Mouse (Mus musculus) cerebellum, adult (tissue): Measurements from ENCODE around the gene Serpinb1c.
"Not testable (repeated sequence)": the region's sequence is repeated elsewhere in the genome, so short reads cannot be mapped to it uniquely, and the experiment has no call there.

Source experiments
- ATAC-seq: cut with Nextera tagmentation; 2 replicates; pipeline ENCODE4 v1.9.2; 2017; ENCODE audit warnings: mild to moderate bottlenecking, moderate library complexity, mixed read lengths; ENCODE audit not compliant: insufficient number of reproducible peaks, low FRiP score, low TSS enrichment

Gene Serpinb1c

DNA sequence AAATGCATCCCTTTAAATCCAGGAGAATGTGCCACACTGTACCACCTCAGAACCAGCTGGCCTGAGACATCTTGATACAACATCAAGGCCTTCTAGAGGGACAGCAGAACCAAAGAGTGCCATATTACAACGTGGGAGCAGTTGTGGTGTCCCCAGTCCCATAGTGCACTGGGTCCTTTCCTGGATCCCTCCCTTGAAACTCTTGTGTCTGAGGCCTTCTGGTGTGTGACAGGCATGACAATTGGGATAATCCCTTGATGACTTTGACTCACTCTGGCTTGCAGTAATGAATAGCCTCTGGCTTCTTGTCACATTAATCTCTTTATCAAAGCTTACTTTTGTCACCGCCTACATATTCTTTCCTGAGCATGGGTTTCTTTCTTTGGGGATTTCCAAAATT is 31.0 kb downstream of the Serpinb1c start:
- no peak for ATAC-seq

DNA sequence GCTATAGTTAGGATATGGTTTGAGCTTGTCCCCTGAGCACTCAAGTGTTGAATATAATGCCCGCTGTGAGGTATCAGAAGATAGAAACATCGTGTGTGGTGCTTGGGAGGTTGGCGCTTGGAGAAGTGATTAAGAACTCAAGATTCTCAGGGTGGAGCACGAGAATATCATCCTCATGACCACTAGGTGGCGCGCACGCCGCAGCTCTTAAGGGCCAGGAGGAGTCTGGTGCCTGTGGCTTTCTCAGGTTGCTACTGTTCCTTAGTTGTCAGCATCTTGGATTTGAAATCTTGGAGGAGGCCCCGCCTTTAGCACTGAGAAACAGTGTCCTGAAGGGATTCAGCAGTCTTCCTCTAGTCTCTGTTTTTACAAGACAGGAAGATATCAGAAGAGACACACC is 31.5 kb downstream of the Serpinb1c start:
- peak; percentile 92 for ATAC-seq

DNA sequence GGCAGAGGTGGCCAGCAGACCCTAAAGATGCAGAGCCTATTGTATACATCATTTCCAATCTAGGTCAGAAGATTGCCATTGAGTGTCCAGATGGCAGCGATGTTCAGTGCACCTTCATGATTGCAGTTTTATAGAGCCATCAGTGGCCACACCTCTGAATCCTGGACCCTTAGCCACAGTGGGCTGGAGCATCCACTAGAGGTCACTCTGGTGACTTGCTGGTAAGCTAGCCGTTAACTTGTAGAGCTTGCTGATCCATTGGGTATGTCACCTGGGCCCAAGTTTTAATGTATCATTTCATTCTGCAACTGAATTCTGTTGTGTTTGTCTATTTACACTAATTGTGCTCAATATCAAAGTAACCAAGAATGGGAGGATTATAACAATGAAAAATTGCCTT is 32.4 kb downstream of the Serpinb1c start:
- ATAC-seq, result no peak

DNA sequence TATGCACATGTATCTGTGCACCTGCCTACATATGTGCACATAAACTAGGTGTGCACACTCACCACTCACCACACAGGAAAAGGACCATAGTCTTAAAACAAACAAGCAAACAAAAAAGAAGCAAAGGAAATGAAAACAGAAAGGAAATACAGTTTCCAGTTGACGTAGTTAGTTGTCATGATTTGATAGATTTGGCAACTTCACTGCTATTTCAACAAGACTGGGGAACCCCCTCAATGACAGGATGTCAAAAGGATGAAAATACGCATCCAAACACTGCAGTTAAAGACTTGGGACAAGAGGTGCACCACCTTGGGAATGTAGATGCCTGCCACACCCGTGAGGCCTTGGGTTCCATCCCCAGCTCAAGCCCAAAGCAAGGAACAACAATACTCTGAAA is 33.5 kb downstream of the Serpinb1c start:
- ATAC-seq, result not testable (repeated sequence)

DNA sequence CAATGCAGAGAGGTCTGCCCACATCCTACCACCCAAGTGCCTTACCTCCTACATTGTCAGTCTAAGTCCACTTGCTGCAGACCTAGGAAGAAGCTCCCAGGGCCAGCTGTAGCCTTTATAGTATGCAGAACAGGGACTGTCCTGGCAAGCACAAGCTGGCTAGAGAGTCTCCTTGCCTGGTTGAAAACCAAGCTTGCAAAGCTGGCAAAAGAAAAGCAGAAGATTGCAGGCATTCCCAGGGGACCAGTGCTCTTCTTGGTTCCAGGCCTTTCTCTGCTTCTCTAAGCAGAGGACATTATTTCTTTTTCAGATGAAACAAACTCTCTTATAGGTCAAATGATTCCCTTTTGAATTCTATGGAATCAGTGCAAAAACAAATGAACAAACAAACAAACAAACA is 34.6 kb downstream of the Serpinb1c start:
- ATAC-seq, result no peak

DNA sequence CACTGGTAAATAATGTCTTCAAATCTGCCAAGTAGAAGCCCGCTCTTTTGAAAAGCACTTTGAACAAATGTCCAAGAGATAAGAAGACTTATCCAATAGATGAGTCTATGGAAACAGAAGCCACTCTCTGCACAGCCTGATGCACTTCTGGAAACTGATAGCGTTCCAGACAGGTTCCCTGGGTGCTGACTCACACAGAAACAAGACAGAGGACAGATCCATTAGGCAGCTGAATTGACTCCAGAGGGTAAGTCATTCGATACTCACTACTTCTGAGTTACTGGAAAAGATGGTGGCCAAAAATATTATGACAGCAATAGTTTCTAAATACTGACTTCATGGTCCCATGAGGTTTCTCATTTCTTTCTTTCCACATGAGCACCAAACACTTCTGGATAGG is 37.2 kb downstream of the Serpinb1c start:
- ATAC-seq, result no peak

DNA sequence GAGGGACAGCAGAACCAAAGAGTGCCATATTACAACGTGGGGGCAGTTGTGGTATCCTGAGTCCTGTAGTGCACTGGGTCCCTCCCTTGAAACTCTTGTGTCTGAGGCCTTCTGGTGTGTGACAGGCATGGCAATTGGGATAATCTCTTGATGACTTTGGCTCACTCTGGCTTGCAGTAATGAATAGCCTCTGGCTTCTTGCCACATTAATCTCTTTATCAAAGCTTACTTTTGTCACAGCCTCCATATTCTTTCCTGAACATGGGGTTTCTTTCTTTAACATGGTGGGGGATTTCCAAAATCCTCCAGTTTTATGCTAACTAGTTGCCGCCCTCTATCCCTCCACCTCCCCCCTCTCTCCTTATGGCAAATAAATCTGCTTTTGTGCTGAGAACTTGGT is 44.9 kb downstream of the Serpinb1c start:
- no peak for ATAC-seq

DNA sequence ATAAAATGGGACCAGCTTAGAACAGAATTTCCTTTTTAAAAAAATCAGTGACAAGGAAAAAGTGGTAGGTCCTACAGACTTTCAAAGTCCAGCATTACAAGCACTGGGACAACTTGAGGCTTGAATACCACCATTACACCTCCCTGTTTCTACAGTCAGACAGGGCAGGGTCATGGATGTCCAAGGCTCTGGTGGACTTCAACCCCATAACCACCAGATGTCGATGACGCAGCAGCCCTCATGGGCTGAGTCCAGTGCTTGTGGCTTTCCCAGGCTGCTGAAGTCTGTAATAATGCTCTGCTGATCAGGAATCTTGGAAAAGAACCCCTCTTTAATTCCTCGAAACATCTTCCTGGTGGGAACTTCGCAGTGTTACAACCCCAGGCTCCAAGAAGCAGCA is 45.5 kb downstream of the Serpinb1c start:
- ATAC-seq, result no peak

DNA sequence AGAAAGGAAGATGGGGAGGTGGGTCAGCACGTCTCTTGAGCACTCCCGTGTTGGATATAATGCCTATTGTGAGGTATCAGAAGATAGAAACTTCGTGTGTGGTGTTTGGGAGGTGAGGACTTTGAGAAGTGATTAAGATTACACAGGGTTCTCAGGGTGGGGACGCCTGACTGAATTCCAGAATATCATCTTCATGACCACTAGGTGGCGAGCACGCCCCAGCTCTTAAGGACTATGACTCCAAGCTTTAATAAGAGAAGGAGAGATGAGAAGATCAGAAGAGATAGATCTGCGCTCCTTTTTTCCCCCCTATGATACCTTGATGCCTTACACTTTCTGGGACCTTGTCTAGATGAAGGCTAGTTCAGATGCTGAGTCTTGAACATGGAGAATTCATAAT is 46.0 kb downstream of the Serpinb1c start:
- peak; percentile 73 for ATAC-seq

DNA sequence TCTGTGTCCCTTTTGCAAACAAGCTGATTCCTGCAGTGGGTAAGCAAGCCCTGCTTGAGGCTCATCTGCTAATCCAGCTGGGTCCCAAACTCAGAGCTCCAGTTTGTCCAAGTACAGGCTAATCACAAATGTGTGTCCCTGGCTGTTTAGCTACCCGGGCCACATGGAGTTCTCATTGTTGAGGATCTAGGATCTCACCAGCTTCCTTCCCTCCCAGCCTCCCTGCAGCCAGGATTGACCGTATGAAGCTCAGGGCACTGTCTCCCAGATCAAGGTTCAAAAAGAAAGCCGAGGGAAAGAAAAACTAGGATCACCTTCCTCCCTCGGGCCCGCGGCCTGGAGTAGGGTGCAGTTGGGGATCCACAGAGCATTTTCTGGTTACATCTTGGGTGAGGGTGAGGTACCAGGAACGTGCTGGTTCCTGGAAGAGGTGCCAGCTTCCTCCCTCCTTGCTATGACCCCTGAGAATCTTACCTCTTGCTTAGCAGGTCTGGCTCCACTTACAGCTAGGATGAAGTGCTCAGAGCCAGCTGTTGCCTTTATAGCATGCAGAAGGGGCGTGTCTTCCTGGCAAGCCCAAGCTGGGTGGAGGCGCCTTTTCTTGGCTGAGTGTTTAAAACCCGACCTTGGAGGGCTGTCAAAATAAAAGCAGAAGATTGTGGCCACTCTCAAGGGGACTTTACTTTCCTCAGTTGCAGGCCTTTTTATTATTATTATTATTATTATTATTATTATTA is 47.2 kb downstream of the Serpinb1c start, which contains the start of gene Serpinb1a:
Serpinb1a (minus strand) TSS at position 518 of the 737 bp plus-strand sequence.
- no peak for ATAC-seq

DNA sequence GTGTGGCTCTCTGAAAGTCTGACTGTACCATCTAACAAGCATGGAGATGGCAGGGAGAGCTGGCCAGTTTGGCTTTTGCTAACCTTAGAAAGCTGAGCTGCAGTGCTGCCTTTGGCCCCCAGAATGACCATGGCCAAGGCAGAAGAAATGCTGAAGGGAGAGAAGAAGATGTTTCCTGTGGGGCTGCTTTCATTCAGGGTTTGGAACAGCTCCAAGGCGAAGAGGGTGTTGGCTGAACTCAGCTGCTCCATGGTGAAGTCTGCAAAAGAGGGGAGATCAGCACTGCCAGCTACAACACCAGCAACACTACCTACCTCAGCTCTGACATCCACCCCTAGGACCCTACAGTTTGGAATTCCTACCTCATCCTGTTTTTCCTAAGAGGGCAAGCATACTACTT is 47.9 kb downstream of the Serpinb1c start:
- no peak for ATAC-seq

DNA sequence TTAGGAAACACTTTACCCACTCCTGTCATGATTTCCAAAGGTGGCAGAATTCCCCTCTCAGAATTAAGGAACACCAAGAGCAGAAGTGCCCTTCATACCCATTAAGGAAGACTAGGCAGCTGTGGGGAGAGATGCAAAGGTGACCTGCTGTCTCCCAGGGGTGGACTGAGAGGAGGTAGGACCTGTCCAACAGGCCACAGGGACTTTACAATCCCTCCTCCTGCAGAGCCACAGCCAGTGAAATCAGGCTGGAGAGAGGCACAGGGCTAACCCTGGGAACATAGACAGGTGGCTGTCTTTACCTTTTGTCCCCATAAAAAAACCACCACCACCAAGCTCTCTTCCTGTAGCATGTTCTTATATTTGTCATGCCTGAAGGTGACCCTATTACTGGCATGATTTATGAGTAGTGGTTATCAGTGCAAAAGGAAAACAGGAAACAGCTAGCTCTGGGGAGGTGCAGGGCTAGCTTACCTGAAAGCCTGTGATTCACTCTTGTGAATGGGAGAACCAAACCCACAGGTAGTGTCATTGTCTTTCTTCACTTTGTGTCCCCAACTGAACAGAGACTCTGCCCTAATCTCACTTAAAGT is 48.4 kb downstream of the Serpinb1c start:
- no peak for ATAC-seq

DNA sequence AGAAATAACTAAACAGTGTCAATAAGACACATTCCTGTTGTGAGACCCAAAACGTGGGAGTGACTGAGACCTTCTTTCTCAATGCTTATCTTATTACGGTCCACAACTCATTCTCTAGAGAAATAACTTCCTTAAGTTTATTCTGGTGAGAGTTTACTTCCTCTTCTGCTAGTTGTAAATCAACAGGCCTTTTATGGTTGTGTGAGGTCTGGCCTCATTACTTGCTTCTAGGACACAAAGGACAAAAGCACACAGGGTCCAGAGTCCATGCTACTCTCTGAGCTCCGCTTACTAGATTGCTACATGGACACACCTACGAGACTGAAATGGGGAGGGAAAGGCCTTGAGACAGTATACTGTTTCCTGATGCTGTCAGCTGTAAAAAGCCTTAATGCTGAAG is 48.9 kb downstream of the Serpinb1c start:
- ATAC-seq, result no peak

DNA sequence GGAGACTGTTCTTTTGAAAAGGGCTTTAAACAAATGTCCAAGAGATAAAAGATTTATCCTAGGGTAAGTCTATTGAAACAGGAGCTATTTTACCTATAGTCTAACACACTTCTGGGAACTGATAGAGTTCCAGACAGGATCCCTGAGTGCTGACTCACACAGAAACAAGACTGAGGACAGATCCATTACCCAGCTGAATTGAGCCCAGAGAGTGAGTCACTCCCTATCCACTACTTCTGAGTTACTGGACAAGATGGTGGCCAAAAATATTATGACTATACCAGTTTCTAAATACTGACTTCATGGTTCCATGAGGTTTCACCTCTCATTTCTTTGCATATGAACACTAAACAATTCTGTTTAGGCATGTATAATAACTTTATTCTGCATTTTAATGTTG is 51.8 kb downstream of the Serpinb1c start:
- no peak for ATAC-seq

DNA sequence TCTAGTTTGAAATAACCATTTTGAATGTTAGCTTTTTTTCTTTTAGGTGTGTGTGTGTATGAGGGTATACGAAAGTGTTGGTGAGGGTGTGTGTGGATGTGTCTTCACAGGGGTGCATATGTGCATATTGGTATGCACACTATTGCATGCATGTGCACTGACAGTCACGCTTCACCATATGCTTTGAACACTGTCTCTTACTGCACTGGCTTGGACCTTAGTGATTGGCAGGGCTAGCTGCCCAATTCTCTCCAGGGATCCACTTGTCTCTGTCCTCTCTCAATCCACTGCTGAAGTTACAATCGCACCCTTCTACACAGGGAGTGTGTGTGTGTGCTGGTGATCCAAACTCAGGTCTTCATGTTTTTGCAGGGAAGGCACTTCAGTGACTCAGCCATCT is 56.7 kb downstream of the Serpinb1c start:
- ATAC-seq, result no peak

DNA sequence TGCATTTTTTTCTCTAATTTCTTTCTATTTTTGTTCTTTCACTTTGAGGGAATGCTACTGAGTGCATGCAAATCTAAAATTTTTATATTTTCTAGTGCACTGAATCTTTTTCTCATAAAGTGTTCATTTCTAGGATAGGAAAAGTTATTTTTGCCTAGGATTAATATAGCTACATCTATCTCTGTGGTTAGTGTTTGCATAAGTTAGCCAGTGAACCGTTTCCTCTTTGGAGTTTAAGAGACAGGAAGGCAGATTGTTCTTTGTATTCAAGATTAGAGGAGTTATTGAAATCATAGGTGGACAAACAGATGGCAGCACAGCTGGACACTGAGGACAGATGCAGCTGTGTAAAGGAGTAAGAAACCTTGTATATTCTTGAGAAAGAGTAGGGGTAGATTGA is 58.7 kb downstream of the Serpinb1c start:
- ATAC-seq, result no peak

DNA sequence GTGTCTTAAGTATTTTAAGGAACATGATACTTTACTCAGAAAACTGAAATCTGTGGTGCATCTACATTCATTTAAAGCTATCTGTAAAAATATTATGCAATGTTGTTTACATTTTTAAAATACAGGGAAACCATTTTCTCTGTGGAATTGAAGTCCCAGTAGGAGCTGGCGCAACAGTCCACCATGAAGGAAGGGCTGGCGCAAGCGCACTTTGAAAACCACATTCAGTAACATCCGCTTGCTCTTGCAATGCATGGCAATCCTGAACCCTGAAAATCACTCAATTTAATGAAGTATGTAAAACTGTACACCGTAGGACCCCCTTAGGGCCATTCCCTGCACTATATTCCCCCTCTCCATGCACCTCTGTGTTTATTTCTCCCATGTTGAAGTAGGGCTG is 63.5 kb downstream of the Serpinb1c start:
- no peak for ATAC-seq

DNA sequence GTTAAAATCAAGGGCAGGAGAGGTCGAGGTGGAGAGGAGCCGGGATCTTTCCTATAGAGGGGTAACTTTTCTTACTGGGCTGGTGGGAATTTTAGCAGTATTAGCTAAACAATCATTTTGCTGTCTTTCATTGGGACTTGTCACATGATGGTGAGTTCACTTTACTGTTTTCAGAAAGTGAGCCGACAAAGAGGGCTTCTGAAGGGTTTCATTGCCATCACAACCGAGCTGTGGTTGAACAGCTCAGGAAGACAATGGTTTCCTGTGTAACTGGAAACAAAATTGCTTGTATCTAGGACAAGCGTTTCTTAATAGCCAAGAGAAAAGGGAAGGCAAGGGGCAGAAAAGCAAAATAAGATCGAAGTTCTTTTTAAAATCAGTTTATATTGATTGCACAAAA is 64.8 kb downstream of the Serpinb1c start:
- no peak for ATAC-seq

DNA sequence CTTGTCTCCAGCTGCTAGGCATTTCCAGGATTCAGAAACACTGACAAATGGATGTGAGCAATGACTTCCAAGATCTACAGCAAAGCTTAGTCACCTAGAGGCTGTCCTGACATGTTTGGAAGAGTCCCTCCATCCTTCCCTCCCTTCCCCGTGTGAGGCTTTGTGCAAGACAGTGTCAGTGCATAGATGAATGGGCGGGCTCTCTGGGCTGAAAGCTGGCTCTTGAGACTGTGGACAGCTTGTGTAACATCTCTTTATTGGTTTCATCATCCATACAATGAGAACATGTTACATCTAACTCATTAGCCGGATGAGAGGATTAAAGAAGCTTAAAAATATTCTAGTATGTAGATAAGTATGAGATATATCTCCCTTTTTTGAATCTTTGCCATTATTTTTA is 65.2 kb downstream of the Serpinb1c start:
- no peak for ATAC-seq

DNA sequence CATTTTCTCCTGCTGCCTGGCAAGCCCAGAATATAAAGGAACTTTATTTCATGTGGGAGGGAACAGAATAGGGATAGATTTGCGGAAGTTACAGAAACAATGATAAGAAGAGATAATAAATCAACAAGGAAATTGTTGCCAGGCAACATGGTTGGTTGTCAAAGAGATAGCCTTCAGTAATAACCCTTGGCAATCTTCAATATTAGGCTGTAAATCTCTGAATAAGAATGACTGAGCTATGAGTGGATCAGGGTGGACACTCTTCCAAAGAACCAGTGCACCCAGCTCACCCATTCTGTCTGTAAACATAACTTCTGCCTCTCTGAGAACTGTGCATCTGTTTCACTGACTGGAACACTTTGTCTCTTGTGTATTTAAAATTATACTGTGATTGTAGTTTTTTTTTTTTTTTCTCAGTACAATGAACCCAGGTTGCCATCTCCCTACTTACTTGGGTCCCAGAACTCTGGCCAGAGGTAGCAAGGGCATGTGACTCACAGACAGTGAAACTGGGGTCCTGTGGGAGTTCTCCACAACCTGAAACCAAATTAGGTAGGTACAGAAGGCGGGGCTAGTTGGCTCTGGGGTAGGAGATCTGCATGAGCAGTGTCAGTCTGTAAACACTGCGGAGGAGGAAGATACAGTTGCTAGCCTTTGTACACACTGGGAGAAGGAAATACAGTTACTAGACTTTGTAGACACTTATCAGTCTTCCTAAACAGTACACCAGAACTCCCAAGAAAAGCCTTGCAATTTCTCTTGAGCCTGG is 66.3 kb downstream of the Serpinb1c start:
- ATAC-seq, result no peak
